Mouse (Mus musculus) hindlimb bud, embryonic 11.5 days (tissue): ENCODE data around the gene Adra2c.

ENCODE experiments used
- DNase-seq: peaks from one replicate; pipeline ENCODE4 v3.0.0-alpha.2; 2012; ENCODE audit warnings: low read depth, low spot score; ENCODE audit errors: extremely low spot score

Gene Adra2c

GRCm38 (mm10) chr5:35309853-35310252, 31.7 kb downstream of the Adra2c start:
- DNase-seq: no peak

GRCm38 (mm10) chr5:35311738-35312250, 33.7 kb downstream of the Adra2c start:
- no peak for DNase-seq

GRCm38 (mm10) chr5:35313231-35313821, 35.2 kb downstream of the Adra2c start:
- no peak for DNase-seq

- DNase-seq: no peak
These were observed 35.9 kb downstream of the Adra2c start for GRCm38 (mm10) chr5:35313826-35314586.

GRCm38 (mm10) chr5:35314629-35315028, 36.5 kb downstream of the Adra2c start:
- DNase-seq: no peak

- DNase-seq: no peak
These were observed 37.1 kb downstream of the Adra2c start for GRCm38 (mm10) chr5:35315204-35315603.

- no peak for DNase-seq
These were observed 42.5 kb downstream of the Adra2c start for GRCm38 (mm10) chr5:35320650-35321049.

GRCm38 (mm10) chr5:35330822-35331221, 52.7 kb downstream of the Adra2c start:
- no peak for DNase-seq
